Mouse (Mus musculus) v-Abl transformed pro-B cells (cell line): ENCODE results near the gene Gm20696.

Source experiments
- in situ Hi-C, 2 experiments: fragments of 400-800 bp; cut with MboI; formaldehyde crosslinking; loops; one replicate each; pipeline ENCODE4 v1.15.1; 2025; ENCODE audit not compliant: unreplicated experiment in 2 of 2

Gm20696 gene

GRCm38 (mm10) chr6:99666318-99667171 lies at the start of gene Gm20696, which contains the start of gene Eif4e3:
TSS of gene Gm20696 (minus strand) at chr6:99666797.
TSS of gene Eif4e3 (minus strand) at chr6:99666771.
- in situ Hi-C loops = loop anchor here (25.0 kb wide), 2 partner anchors 621 to 1171 kb away; partner anchors contain the start of genes Ppp4r2 (in 2 of the 2) and Rybp (in 2 of the 2)

- in situ Hi-C loops = no loop called here
These were observed 49.3 kb upstream of the Gm20696 start for GRCm38 (mm10) chr6:99715913-99716312.

- in situ Hi-C loops = no loop called here
These were observed 48.6 kb upstream of the Gm20696 start for GRCm38 (mm10) chr6:99715191-99715590.

- in situ Hi-C loops = no loop called here
These were observed 46.7 kb upstream of the Gm20696 start for GRCm38 (mm10) chr6:99713256-99713655.

- in situ Hi-C loops = no loop called here
These were observed 45.0 kb upstream of the Gm20696 start for GRCm38 (mm10) chr6:99711576-99712101.

- in situ Hi-C loops = no loop called here
These were observed 33.9 kb upstream of the Gm20696 start for GRCm38 (mm10) chr6:99700484-99700883.

GRCm38 (mm10) chr6:99692916-99693841 lies 26.6 kb upstream of the Gm20696 start:
- in situ Hi-C loops = loop anchor here in 1 of 2 experiments (25.0 kb wide), 1 partner anchor 1581 kb away; no protein-coding TSS in a partner anchor

GRCm38 (mm10) chr6:99692206-99692915 lies 25.8 kb upstream of the Gm20696 start, which contains the start of gene Gpr27:
TSS of gene Gpr27 (plus strand) at chr6:99692679.
- in situ Hi-C loops = loop anchor here in 1 of 2 experiments (25.0 kb wide), 1 partner anchor 1580 kb away; no protein-coding TSS in a partner anchor

GRCm38 (mm10) chr6:99691666-99692205 lies 25.1 kb upstream of the Gm20696 start:
- in situ Hi-C loops = loop anchor here in 1 of 2 experiments (25.0 kb wide), 1 partner anchor 1579 kb away; no protein-coding TSS in a partner anchor

- in situ Hi-C loops = loop anchor here in 1 of 2 experiments (25.0 kb wide), 1 partner anchor 1576 kb away; no protein-coding TSS in a partner anchor
These were observed 21.9 kb upstream of the Gm20696 start for GRCm38 (mm10) chr6:99688513-99688912.

GRCm38 (mm10) chr6:99684899-99685298 lies 18.3 kb upstream of the Gm20696 start:
- in situ Hi-C loops = loop anchor here in 1 of 2 experiments (25.0 kb wide), 1 partner anchor 1573 kb away; no protein-coding TSS in a partner anchor

GRCm38 (mm10) chr6:99683974-99684373 lies 17.4 kb upstream of the Gm20696 start:
- in situ Hi-C loops = loop anchor here in 1 of 2 experiments (25.0 kb wide), 1 partner anchor 1572 kb away; no protein-coding TSS in a partner anchor

GRCm38 (mm10) chr6:99678108-99678507 lies 11.5 kb upstream of the Gm20696 start:
- in situ Hi-C loops = loop anchor here in 1 of 2 experiments (10.0 to 25.0 kb wide), 2 partner anchors 1153 to 1566 kb away; no protein-coding TSS in a partner anchor

GRCm38 (mm10) chr6:99677325-99677724 lies 10.7 kb upstream of the Gm20696 start:
- in situ Hi-C loops = loop anchor here in 1 of 2 experiments (10.0 to 25.0 kb wide), 2 partner anchors 1153 to 1565 kb away; no protein-coding TSS in a partner anchor

- in situ Hi-C loops = loop anchor here (10.0 to 25.0 kb wide), 3 partner anchors 613 to 1163 kb away; partner anchors contain the start of genes Ppp4r2 (in 2 of the 2) and Rybp (in 2 of the 2)
These were observed 7.9 kb upstream of the Gm20696 start for GRCm38 (mm10) chr6:99674482-99674881.

- in situ Hi-C loops = loop anchor here (10.0 to 25.0 kb wide), 3 partner anchors 616 to 1166 kb away; partner anchors contain the start of genes Ppp4r2 (in 2 of the 2) and Rybp (in 2 of the 2)
These were observed 5.2 kb upstream of the Gm20696 start for GRCm38 (mm10) chr6:99671768-99672167.

- in situ Hi-C loops = loop anchor here (10.0 to 25.0 kb wide), 3 partner anchors 617 to 1167 kb away; partner anchors contain the start of genes Ppp4r2 (in 2 of the 2) and Rybp (in 2 of the 2)
These were observed 4.0 kb upstream of the Gm20696 start for GRCm38 (mm10) chr6:99670481-99671119.
